Mouse (Mus musculus) bone marrow, adult 2 months (tissue): ENCODE measurements around the gene Tubgcp6. TPM values are rescaled to one million over a fixed set of nuclear protein-coding genes. Genes with fewer than 3 reads are reported as not detected.

Source experiments
- H3K27ac ChIP-seq: fragments of 200-500 bp; 2 replicates; pipeline ENCODE4 v1.5.1; 2012; ENCODE audit warnings: low read depth, mild to moderate bottlenecking, control low read depth, inconsistent platforms, low read length; ENCODE audit not compliant: control insufficient read depth, poor library complexity, insufficient read depth
- H3K4me1 ChIP-seq: fragments of 200-500 bp; 2 replicates; pipeline ENCODE4 v1.6.1; 2011; ENCODE audit warnings: low read length; ENCODE audit not compliant: control insufficient read depth, insufficient read depth
- H3K4me3 ChIP-seq: fragments of 200-500 bp; replicated peaks from 2 replicates; pipeline ENCODE3; 2011; ENCODE audit warnings: mild to moderate bottlenecking, low read depth, low read length, control low read depth; ENCODE audit not compliant: control insufficient read depth
- CTCF ChIP-seq: fragments of 200-500 bp; IDR thresholded peaks from 2 replicates; pipeline ENCODE4 v1.5.1; 2011; ENCODE audit warnings: low read length, control low read depth; ENCODE audit not compliant: control insufficient read depth, insufficient read depth
- POLR2A ChIP-seq: fragments of 200-500 bp; IDR thresholded peaks from 2 replicates; pipeline ENCODE4 v1.6.1; 2011; ENCODE audit warnings: low read depth, mild to moderate bottlenecking, control low read depth, low read length, borderline replicate concordance; ENCODE audit not compliant: control insufficient read depth
- WGBS: fragments of 180-500 bp; shearing (Covaris S2); methylation state at CpG from one replicate; pipeline ENCODE4 v1.1.7; 2018; 5-methylcytosine and 5-hydroxymethylcytosine counted together
- polyA plus RNA-seq: library from polyadenylated mRNA; stranded (reverse); fragments of >200 nt; gene quantifications from 2 replicates; pipeline ENCODE4 v1.2.4, GENCODE M21; 2011; ENCODE audit warnings: low replicate concordance; ENCODE audit not compliant: missing spikeins, insufficient read depth, insufficient read length

Tubgcp6 gene
- polyA plus RNA-seq, 1 experiment: 31.9 TPM

- Histone ChIP-seq H3K27ac (no peak overlapping the region), H3K4me3 (no peak overlapping the region), H3K4me1 (no peaks in the 10 kb centered on the region)
- no peak for TF ChIP-seq CTCF
- WGBS: 78% methylated on average over 6 of the region's 6 CpGs
Observed at GRCm38 (mm10) chr15:89061761-89062517, 61.0 kb downstream of the Tubgcp6 start.

GRCm38 (mm10) chr15:89060811-89061460 lies 62.0 kb downstream of the Tubgcp6 start:
- Histone ChIP-seq H3K4me3 (no peak overlapping the region), H3K27ac (no peak overlapping the region), H3K4me1 (no peaks in the 10 kb centered on the region)
- TF ChIP-seq POLR2A: no peak
- no peak for TF ChIP-seq CTCF
- 84% methylated on average over 12 of the region's 12 CpGs for WGBS

GRCm38 (mm10) chr15:89060032-89060681 lies 62.8 kb downstream of the Tubgcp6 start:
- TF ChIP-seq POLR2A (no peak), CTCF (no peak)
- Histone ChIP-seq H3K4me1 (no peaks in the 10 kb centered on the region), H3K4me3 (no peak overlapping the region), H3K27ac (no peak overlapping the region; the same call in 1 of the 2 replicates)
- WGBS: 6% methylated on average over 46 of the region's 48 CpGs

GRCm38 (mm10) chr15:89059161-89059931 lies 63.6 kb downstream of the Tubgcp6 start, which contains the start of gene Panx2:
Panx2 (plus strand) TSS chr15:89059734.
- H3K4me3 ChIP-seq: no peak within 1 kb of the TSS
- no peak within 1 kb of the TSS; the same call in 1 of the 2 replicates for H3K27ac ChIP-seq
- no peaks in the 10 kb centered on the region for H3K4me1 ChIP-seq
- no peak for TF ChIP-seq CTCF
- TF ChIP-seq POLR2A: no peak
- WGBS: 3% methylated on average over 57 of the region's 57 CpGs

GRCm38 (mm10) chr15:89058736-89059135 lies 64.2 kb downstream of the Tubgcp6 start:
- WGBS: 46% methylated on average over 6 of the region's 6 CpGs
- TF ChIP-seq CTCF: no peak
- TF ChIP-seq POLR2A: no peak
- H3K4me3 ChIP-seq: no peak overlapping the region
- H3K27ac ChIP-seq: no peak overlapping the region
- no peaks in the 10 kb centered on the region for H3K4me1 ChIP-seq

- Histone ChIP-seq H3K27ac (no peak overlapping the region), H3K4me3 (no peak overlapping the region), H3K4me1 (no peaks in the 10 kb centered on the region)
- TF ChIP-seq POLR2A: no peak
- TF ChIP-seq CTCF: no peak
- WGBS: 83% methylated on average over 7 of the region's 7 CpGs
Observed at GRCm38 (mm10) chr15:89054666-89055065, 68.2 kb downstream of the Tubgcp6 start.

Other genes with a start within 250 kb of the Tubgcp6 start
- gene Ttll8, start 168.7 kb downstream of the Tubgcp6 start, polyA plus RNA-seq: not detected in 2 replicates
- 0.55 TPM in 1 of 2 replicates, not detected in the other for gene Mlc1, start 144.1 kb downstream of the Tubgcp6 start, polyA plus RNA-seq
- not detected in 2 replicates for gene Mov10l1, start 140.2 kb downstream of the Tubgcp6 start, polyA plus RNA-seq
- 0.45 TPM in 1 of 2 replicates, not detected in the other for gene Panx2, start 63.4 kb downstream of the Tubgcp6 start, polyA plus RNA-seq
- gene Trabd, start 48.0 kb downstream of the Tubgcp6 start, polyA plus RNA-seq: 26.6 and 34.8 TPM in 2 replicates
- 7.0 and 17.9 TPM in 2 replicates for gene Selenoo, start 34.0 kb downstream of the Tubgcp6 start, polyA plus RNA-seq
- 9.1 and 24.3 TPM in 2 replicates for gene Hdac10, start 5.6 kb upstream of the Tubgcp6 start, polyA plus RNA-seq
- 6.1 and 14.6 TPM in 2 replicates for gene Mapk12, start 17.6 kb upstream of the Tubgcp6 start, polyA plus RNA-seq
- gene Mapk11, start 26.5 kb upstream of the Tubgcp6 start, polyA plus RNA-seq: 5.7 and 7.6 TPM in 2 replicates
- gene Plxnb2, start 57.7 kb upstream of the Tubgcp6 start, polyA plus RNA-seq: 11.1 and 30.9 TPM in 2 replicates
- gene Dennd6b, start 73.4 kb upstream of the Tubgcp6 start, polyA plus RNA-seq: 8.1 and 13.6 TPM in 2 replicates
- 42.6 and 54.0 TPM in 2 replicates for gene Ppp6r2, start 88.4 kb upstream of the Tubgcp6 start, polyA plus RNA-seq
- gene Sbf1, start 192.2 kb upstream of the Tubgcp6 start, polyA plus RNA-seq: 54.0 and 160 TPM in 2 replicates
- 2.7 TPM in 1 of 2 replicates, not detected in the other for gene Adm2, start 199.6 kb upstream of the Tubgcp6 start, polyA plus RNA-seq
- gene Miox, start 211.3 kb upstream of the Tubgcp6 start, polyA plus RNA-seq: 15.5 TPM in 1 of 2 replicates, not detected in the other
- 16.7 and 42.0 TPM in 2 replicates for gene Lmf2, start 232.5 kb upstream of the Tubgcp6 start, polyA plus RNA-seq
- gene Ncaph2, start 232.6 kb upstream of the Tubgcp6 start, polyA plus RNA-seq: 144 and 191 TPM in 2 replicates